Mouse (Mus musculus) frontal cortex, adult 2 months (tissue): ENCODE data around the gene Scarf1. TPM values are rescaled to one million over a fixed set of nuclear protein-coding genes. Genes with fewer than 3 reads are reported as not detected.

Experiments used
- DNase-seq, 2 experiments: peaks; one replicate each; pipeline ENCODE4 v3.0.0; 2022; ENCODE audit warnings: low spot score in 1 of 2; ENCODE audit errors: extremely low spot score in 1 of 2
- polyA plus RNA-seq: library from polyadenylated mRNA; depleted of rRNA; stranded (reverse); fragments of >200 nt; gene quantifications from 2 replicates; pipeline ENCODE4 v1.2.3, GENCODE M21; 2012

Scarf1 gene
- polyA plus RNA-seq, 1 experiment = 4.1 TPM

DNA sequence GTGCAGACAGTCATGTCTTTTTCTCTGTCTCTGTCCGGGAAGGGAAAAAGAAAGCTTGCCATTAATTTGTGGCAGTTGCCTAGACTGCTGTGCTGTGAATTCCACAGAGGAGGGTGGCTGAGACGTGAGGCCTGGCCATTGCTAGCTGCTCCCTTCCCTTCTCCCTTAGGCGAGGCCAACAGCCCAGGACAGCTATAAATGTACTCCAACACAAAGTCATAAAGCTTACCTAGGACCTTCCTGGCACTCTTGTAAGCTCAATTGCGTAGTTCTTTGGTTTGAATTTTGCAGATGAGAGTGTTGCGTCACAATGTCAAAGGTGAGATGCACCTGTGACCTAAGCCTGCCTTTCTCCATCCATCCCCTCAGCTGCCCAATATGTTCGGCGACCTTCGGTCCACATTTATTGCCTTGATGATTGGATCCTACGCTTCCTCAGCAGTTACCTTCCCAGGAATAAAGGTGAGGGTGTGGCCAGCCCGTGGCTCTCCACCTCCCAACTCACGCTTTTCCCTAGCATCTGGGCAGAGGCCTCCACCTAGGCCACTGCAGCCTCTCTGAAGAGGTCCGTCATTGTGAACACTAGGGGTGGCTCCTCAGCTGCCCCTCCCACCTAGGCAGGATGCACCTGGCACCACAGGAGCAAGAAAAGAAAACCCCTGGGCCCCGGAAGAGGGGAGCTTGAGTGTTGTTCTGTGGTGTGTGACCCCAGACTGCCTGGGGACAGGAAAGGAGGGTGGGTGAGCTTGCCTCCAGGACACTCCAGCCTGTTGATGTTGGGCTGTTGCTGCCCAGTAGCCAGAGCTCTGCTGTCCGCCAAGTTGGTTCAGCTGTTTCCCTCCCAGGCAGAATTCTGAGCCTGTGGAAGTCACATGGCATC lies 47.4 kb downstream of the Scarf1 start:
- no peak for DNase-seq

DNA sequence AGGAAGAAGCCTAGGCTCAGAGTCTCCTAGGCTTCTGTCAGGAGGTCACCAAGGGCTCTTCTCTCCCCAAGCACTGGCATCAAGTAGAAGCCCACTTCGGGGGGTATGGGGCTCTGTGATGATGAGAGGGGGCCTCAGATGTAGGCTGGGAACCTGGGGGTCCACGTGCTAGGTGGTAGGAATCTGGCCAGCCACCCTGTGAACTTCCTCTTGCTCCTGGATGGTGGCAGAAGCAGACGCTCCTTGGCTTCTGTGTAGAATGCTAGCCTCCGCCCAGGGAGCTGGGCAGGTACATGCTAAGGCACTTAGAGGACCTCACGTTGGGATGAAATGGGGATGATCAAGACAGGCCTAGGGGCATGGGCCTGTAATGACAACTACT lies 48.1 kb downstream of the Scarf1 start:
- no peak for DNase-seq

DNA sequence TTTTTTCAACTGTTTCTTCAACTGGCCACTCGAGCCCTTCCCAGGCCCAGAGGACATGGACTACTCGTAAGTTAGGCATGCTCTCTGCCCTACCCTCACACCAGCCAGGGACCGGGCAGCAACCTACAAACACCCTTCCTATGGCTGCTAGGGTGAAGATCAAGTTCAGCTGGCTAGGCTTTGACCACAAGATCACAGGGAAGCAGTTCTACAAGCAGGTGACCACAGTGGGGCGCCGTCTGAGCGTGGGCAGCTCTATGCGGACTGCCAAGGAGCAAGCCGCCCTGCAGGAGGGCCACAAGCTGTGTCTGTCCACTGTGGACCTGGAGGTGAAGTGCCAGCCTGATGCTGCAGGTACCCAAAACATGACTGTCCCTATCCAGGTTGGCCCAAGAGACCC lies 49.5 kb downstream of the Scarf1 start:
- DNase-seq = no peak

DNA sequence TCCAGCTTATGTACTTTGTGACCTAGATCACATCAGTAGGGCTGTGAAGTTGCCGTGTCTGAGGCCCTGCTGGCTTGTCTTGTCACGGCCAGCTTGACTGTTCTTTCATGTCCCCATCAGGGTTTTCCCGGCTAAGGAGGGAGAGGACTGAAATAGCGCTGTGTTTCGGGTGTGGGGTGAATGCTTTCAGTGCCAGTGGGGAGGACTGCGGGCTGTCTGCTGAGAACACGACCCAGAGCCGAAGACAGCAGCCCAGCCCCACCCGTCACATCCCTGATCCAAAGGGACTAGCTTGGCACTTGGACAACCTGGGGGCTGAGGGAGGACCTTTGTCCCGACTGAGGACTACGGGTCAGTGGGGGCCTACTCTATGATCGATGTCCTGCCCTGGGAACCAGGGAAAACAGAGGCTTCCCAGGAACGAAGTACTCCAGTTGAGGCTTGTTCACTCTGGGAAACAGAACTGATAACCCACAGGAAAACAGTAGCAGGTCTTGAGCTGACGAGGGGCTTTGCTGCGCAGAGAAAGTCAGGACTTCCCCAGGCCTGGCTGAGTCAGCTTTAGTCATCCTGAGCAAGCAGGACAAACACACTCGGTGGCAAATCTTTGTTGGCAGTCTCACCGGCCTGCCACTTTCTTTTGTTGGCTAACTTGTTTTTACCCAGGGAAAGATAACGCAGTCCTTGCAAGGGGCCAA lies 50.7 kb downstream of the Scarf1 start:
- DNase-seq = no peak

DNA sequence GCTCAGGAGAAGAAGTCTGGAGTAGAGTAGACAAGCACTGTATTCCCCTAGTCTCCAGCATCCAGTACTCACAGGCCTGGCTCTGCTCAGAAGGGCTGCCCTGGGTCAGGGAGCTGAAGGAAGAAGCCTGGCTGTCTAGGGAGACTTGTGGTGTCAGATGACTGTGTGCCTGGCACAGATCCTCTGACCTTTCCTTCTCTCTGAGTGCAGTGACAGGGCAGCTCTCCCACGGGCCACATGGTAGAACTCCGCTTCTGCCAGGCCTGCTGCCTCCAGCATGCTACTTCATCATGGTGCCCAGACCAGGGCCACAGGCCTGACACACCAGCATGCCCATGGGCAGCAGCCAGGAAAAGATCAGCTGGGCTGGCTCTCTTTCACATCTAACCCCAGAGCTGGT lies 52.5 kb downstream of the Scarf1 start:
- no peak for DNase-seq

DNA sequence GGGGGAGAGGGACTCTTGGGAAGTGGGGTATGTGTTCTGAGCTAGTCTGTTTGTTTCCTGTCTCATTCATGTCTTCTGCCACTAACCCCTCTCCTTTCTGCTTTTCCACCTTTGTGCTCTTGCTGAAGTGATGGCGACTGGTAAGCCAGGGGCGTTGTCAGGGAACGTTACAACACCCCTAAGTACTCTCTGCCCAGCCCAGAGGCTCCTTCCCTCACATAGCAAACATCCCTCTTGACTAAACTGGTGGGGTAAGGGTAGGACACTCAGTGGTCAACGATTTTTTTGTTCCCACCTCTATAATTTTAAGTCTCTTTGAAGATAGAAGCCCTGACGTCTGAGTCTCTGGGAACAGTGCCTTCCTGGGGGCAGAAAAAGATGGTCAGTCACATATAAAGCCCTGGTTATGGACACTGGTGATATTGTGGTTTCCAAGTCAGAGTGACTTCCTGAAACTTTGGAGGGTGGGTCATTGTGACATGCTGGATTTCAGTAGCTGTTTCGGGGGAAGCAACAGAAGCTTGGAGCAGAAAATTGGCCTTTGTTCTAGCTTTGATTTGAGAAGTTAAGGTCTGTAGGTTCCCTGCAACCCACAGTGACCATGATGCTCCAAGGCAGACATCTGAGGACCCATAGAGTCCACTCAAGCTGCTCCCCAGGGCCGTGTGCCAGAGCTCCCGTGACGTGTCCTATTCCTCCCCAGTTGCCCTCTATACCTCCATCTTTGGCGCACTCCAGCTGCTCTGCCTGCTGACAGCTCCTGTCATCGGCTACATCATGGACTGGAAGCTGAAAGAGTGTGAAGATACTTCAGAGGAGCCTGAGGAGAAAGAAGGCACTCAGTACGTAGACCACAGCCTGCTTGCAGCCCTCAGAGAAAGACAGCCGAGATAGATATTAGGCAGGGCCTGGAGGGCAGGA lies 53.2 kb downstream of the Scarf1 start:
- DNase-seq = no peak

DNA sequence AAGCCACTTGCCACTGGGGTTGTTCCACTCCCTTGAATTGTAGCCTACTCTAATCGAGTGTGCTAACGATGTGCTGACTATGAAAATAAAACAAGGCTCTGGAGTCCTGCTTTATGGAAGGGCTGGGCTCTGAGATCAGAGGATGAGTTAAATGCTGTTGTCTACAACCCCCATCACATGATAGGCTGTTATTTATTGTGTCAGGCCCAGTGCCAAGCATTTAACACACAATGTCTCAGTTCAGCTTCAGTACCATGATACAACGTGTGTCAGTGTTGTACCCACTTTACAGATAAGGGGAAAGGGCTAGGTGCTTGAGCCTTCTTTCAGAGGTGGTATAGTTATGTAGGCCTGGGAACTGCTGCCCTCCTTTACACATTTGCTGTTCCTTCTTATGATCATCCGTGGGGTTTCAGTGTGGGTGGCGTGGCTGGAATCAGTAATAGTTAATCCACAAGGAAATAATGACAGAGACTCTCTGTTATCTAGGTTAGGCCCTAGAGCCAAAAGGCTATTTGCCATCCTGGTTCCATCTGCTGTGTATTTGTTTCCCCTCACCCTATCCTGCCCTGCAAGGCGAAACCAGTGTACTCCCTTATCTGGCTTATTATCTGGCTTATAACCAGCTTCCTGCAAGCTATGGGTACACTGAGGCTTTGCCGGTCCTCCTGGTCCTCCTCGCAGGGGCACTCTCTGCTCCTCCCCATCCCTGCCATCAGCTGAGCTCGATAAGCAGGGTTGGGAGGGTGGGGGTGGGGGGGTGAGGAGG lies 54.2 kb downstream of the Scarf1 start:
- DNase-seq = no peak

DNA sequence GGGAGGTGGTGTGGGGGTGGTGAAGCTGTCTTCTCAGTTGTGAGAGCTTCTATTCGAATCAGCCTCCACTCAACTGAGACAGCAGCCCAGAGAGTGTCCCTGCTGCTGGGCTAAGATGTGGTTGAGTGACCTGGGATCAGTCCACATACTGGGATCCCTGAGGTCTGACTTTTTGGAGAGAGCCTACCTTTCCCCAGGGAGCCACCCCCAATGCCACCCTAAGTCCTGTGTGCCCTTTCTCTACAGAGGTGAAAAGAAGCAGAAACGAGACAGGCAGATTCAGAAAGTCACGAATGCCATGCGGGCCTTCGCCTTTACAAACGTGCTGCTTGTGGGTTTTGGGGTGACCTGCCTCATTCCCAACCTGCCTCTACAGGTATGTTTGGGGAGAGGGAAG lies 54.8 kb downstream of the Scarf1 start:
- no peak for DNase-seq

DNA sequence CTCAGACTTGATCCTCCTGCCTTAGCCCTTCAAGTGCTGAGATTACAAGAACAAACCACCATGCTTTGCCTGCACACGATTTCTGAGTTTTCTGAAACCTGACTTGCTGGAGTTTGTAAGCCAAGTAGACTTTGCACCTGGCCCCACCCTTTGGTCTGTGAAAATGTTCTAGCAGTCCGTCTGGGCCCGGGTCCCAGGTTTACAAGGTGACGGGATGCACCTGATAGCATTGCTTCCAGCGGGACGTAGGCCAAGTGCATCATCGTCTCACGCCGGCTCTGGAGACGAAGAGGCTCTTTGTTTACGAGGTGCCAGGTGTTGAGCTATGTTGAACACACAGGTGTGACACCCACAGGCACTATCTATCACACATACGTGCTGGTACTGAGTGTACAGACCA lies 55.6 kb downstream of the Scarf1 start:
- no peak for DNase-seq

DNA sequence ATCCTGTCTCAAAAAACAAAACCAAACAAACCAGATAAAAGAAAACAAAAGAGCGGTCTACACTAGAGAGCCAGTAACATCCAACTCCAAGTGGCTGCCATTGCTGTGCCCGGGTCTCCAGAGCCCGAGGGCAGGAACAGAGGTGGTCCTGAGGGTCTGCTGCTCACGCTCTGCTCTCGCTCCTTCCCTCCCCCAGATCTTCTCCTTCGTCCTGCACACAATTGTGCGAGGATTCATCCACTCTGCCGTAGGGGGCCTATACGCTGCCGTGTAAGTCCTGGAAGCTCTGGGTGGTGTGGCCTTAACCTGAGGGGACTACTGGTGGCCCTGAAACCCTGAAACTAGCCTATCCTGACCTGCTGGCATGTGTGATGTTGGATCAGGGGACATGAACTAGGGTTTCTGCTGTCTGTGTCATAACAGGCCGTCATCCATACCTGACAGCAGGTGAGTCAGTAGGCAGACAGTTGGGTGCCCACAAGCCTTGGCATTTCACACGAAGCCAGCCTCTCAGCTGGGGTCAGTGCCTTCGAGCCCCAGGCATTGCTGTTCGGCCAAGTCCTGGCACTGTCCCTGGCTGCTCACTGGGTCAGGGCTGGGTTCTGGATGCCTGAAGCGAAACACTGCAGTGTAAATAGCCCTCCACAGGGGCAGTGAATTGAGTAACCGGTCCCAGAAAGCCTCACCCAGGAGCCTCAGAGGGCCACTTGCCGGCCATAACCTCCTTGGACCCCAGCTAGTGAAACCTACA lies 57.2 kb downstream of the Scarf1 start:
- DNase-seq = no peak

DNA sequence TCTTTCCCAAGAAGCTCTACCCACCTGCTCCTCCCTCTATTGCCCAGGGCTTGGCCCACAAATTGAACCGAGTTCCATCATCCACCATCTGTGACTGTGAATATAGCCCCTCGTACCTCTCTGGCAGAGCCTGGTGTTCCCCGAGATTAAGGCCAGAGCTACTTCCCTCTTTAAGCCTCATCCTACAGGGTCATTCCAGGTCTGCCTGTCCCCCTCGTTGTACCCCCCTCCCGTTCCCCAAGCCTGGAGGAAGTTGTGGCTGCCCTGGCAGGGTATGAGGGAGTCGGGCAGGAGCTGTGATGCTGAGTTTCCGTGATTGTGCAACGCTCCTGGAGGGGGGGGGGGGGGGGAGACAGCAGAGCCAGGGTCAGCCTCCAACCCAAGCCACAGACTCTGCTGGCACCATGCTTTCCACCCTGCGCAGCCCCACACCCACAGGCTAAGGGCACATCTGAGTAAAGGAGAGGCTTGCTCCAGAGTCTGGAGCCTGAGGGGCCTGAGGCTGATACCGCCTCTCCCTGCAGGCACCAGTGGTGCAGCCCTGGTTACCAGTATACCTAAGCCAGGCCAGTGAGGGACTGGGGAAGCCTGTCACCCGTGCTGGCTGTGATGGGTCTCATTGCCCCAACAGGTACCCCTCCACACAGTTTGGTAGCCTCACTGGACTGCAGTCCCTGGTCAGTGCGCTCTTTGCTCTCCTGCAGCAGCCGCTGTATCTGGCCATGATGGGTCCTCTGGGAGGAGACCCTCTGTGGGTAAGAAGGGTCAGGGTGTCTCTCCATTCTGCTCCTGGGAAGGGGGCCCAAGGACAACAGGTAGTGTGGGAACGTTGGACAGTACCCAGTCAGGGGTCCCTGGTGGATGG lies 58.0 kb downstream of the Scarf1 start:
- DNase-seq = no peak

DNA sequence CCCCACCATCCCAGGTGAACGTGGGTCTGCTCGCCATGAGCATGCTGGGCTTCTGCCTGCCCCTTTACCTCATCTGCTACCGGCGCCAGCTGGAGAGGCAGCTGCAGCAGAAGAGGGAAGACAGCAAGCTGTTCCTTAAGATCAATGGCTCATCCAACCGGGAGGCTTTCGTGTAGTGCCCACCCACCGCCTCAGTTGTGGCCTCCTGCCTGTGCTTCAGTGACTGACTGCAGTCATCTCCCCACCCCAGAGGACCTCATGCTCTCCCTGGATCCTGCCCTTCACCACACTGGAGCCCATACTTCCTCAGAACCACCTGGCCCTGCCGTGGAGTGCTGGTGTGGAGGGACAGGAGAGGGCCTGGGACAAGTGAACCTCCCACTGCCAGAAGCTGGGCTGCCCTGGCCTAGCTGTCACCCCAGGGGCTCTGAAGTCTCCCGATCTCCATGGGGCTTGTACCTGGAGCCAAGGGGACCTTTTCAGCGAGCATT lies 59.0 kb downstream of the Scarf1 start:
- peak; percentile 38 to 47 for DNase-seq

DNA sequence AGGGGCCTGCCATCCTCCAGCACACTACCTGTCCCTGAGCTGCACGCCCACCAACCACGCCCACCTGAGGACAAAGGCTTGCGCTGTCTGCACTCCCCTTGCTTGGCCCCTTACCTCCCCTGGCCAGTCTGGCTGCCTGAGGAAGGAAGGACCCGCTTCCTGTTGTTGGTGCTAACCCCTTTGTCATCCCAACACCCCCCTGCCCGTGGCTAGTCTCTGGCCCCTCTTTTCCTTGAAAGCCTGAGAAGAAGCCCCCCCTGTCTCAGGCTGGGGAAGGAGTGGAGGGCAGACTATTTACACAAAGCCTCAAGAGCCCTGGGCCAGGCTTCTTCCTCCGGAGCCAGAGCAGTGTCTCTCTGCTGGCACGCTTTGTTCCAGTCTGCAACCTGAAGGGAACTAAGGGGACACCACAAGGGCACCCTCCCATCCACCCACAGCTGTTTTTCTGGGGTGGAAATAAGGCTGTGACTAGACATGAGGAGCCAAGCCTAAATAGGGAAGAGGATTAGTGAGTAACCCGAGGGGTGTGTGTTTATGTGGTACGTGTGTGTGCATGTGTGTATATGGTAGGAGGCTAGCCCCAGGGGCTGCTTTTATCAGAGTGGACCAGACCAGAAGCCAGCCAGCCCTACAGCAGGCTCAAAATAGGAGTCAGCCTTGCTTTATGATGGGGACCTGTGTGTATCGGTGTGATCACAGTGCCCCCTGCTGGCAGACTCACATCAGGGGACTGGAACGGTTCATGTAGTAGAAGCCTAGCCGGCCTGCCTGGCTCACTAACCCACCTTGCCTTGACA lies 59.7 kb downstream of the Scarf1 start:
- peak; percentile 89 to 98 for DNase-seq

DNA sequence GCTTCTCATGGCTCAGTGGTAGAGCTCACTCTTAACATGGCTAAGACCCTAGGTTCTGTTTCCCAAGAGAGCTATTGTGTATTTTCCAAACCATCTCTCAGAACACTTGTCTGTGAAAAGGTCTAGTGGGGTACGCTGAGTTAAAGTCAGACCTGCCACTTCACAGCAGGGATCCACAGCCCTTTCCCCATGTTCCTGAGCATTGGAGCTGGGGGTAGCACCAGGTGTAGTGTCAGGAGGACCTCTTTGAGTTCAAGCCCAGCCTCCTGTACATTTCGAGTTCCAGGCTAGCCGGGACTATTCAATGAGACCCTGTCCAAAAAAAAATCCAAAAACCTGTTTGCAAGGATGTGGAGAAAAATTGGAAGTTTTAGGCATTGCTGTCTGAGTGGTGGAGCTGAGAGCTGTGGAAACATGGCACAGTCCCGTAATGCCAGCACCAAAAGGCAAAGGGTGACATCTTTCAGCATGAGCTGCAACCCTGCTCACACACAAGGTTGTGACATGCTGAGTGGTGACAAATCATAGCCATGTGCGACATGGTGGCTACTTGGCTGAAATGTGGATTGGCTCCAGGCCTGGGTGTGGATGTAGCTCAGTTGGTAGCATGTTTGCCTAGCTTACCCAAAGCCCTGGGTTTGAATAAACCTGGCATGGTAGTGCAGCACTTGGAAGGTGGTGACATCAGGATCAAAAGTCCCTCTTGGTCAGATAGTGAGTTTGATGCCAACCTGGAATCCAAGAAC lies 61.2 kb downstream of the Scarf1 start:
- no peak for DNase-seq

DNA sequence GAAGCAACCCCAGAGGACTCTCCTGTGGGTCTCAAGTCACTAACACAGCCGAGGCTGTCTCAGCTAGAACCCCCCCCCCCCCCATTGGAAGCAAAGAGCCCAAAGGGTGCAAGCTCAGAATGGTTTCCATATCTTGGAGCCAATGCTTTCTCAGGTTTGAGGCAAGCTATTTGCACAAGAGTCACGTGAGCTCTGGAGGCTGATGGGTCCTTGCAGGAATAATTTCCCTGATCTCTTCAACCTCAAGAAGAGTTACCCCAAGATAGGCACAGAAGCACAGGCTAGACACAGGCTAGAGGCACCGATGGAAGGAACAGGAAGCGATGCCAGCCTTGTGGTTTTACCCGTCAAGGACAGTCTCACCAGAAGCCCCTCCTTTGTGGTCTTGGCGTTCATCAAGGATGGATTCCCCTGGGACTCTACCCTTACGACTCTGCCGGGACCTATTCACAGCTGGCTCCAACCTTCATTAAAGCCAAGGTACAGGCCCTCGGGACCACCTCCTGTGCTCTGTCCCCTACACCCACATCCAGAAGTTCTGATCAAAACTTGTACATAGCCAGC lies 62.3 kb downstream of the Scarf1 start:
- no peak for DNase-seq
